Mouse (Mus musculus) mammary gland, adult 2 months (tissue): ENCODE measurements around the gene 4921530L21Rik. TPM values are rescaled to one million over a fixed set of nuclear protein-coding genes. Genes with fewer than 3 reads are reported as not detected.

Source experiments
- polyA plus RNA-seq: library from polyadenylated mRNA; depleted of rRNA; stranded (reverse); fragments of >200 nt; gene quantifications from 2 replicates; pipeline ENCODE4 v1.2.3, GENCODE M21; 2012; ENCODE audit warnings: low replicate concordance; rRNA removed

The 4921530L21Rik gene
- not detected in 2 replicates for polyA plus RNA-seq

DNA sequence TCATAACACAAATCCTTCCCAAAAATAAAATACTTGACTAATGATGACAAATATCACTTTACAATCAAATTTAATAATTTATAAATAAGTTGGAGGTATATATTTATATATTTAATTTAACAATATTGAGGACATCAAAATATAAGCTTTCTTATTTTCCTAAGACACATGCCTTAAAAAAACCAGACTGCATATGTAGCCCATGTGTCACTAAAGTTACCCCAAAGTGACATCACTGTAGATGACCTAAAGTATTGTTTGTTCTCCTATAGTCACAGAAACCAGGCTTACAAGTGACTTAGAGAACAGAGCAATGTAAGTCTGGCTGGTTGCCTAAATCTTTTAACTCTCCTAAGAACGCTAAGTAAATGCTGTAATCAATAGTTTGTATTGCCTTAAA, at the start of gene 4921530L21Rik:
TSS of gene 4921530L21Rik (plus strand) at position 301 of the 400 bp plus-strand sequence.

